Mouse (Mus musculus): ENCODE data around the gene Stradb. TPM values are rescaled to one million over a fixed set of nuclear protein-coding genes. Genes with fewer than 3 reads are reported as not detected.

The Stradb gene
- total RNA-seq (2014; rRNA removed) (33.0 and 42.9 TPM in 2 replicates), polyA plus RNA-seq (2015; fragmentation: Nextera tagmentation; extraction: Ambion mirVana) (85.6 and 95.5 TPM in 2 replicates)

DNA sequence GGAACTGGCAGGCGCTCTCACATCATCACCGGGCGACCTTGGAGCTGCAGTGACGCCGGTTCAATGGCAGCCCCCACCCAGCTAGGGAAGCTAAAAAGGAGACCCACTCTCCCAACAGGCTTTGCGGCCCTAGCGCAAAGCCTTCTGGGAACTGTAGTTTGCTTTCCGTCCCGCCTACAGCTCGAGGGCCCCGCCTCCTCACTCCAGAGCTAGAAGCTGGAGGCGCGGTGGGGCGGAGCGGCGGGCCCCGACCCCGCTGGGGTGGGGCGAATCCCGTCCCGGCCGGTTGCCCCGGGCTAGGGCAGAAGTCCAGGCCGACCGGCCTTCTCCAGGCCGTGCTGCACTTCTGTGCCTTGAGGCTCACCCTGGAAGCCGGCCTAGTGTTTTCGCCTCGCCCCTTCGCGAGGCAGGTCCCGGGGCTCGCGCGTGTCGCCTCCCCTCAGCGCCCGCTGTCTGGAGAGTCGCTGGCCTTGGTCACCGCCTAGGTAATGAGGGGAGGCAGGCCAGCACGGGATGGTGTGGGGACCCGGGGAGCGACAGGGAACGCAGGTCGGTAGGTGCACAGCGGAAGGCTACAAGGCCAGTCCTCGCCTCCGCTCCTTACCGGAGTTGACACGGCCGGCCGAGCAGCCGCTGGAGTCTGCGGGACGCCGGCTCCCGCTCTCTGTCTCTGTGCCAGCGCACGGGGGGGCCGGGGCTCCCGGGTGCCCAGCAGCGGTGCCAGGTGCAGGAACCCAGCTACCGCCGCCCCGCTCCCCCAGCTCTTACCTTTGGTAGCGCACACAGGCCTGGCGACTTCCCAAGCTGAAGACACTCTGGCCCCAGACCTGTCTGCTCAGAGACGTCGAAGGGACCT lies at the start of gene Stradb, which contains the start of gene Trak2:
Gene Stradb, plus strand, starts transcription at position 157 of the 856 bp plus-strand sequence.
Gene Trak2, minus strand, starts transcription at position 65 of the 856 bp plus-strand sequence.
- no peaks in the 10 kb centered on the region for H3K9me3 ChIP-seq (ENCODE audit: low read length)
- ATAC-seq, result peak; percentile 98
- H3K4me1 ChIP-seq (ENCODE audit: insufficient read depth, low read length), result peaks cover 19% of the 10 kb centered on the region; the same call in 1 of the 2 replicates
- H3K27ac ChIP-seq, result peak within 1 kb of the TSS; percentile 88
- H3K36me3 ChIP-seq (ENCODE audit: insufficient read depth, low read length), result no peaks in the 10 kb centered on the region
- H3K27me3 ChIP-seq (ENCODE audit: insufficient read depth, low read length), result no peaks in the 10 kb centered on the region
- peak within 1 kb of the TSS; percentile 74 for H3K4me2 ChIP-seq (ENCODE audit: low read depth, low read length)
- peak; percentile 98 for DNase-seq (ENCODE audit: low spot score)
- peak within 1 kb of the TSS; percentile 97 for H3K9ac ChIP-seq (replicated peaks; ENCODE audit: low read length)
- WGBS, result under 1% methylated on average over 68 of the region's 69 CpGs
- no peak for TF ChIP-seq CTCF (IDR thresholded peaks at IDR 0.05; ENCODE audit: low read depth)
- peak within 1 kb of the TSS; percentile 96 for H3K4me3 ChIP-seq (ENCODE audit: low read length)

DNA sequence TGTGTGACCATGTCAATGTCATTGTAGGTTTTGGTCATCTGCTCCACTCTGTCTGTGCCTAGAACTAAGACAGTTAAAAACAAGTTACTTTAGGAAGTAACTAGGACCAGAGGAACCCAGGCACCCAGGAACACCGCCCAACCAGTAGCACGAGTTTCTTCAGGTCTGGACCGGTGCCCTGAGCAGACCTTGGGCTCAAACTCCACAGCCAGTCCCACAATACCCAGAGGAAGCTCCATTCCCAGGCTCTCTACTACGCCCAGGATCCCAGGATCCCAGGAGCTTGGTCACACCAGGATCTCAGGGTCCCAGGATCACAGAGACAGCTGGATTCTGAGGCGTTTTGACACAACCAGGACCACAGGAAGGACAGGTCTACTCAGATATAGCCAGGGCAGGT lies 46.7 kb upstream of the Stradb start:
- H3K4me3 ChIP-seq (ENCODE audit: low read length), result no peak overlapping the region

DNA sequence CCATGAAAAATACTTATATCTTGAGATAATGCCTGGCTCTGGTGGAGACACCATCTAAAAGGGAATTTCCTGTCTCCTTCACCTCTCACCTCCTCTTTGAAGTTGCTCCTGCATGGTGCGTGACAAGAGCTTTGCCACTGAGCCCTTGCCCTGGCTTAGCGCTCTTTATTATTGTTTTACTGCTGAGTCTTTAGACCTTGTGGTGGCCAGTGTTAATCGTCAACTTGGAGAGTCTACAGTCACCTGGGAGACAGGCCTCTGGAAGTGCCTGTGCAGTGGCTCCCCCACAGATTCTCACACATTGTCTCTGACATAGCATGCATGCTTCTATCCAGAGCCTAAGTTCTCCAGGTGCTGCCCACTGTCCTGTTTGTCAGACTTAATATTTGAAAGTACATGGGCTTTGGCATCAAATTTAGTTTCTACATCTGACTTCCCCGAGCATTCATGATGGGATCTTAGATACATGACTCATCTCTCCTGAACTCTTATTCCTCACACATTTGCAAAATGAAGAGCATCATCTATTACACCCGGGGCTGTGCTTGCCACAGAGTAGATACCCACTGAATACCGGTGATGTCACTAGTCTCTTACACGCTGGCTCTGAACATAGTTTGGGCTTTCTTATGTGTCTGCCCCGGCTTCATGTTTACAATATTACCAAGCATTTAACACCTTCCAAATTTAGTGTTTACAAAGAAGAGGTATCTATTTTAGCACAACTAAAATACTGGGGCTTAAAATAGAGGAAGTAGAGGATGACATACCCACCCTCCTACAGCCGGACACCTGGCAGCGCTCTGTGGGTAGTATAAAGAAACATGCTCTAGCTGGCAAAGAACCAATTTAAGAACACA lies 36.3 kb upstream of the Stradb start:
- H3K27ac ChIP-seq, result no peak overlapping the region
- WGBS, result 92% methylated on average over 10 of the region's 10 CpGs
- ATAC-seq (no peak), DNase-seq (ENCODE audit: low spot score) (no peak)
- no peak overlapping the region for H3K4me2 ChIP-seq (ENCODE audit: low read depth, low read length)
- H3K36me3 ChIP-seq (ENCODE audit: insufficient read depth, low read length), result peaks cover 5% of the 10 kb centered on the region; the same call in 1 of the 2 replicates
- TF ChIP-seq CTCF (IDR thresholded peaks at IDR 0.05; ENCODE audit: low read depth), result no peak
- H3K4me1 ChIP-seq (ENCODE audit: insufficient read depth, low read length), result no peaks in the 10 kb centered on the region
- H3K9ac ChIP-seq (replicated peaks; ENCODE audit: low read length), result no peak overlapping the region
- no peaks in the 10 kb centered on the region for H3K27me3 ChIP-seq (ENCODE audit: insufficient read depth, low read length)
- no peaks in the 10 kb centered on the region for H3K9me3 ChIP-seq (ENCODE audit: low read length)
- H3K4me3 ChIP-seq (ENCODE audit: low read length), result no peak overlapping the region

More for the DNA sequence above, 46.7 kb upstream of the Stradb start:
- peaks cover 5% of the 10 kb centered on the region for H3K36me3 ChIP-seq (ENCODE audit: insufficient read depth, low read length)
- H3K9ac ChIP-seq (replicated peaks; ENCODE audit: low read length), result no peak overlapping the region
- no peak for ATAC-seq
- 95% methylated on average over 5 of the region's 5 CpGs for WGBS
- TF ChIP-seq CTCF (IDR thresholded peaks at IDR 0.05; ENCODE audit: low read depth), result no peak
- no peaks in the 10 kb centered on the region for H3K27me3 ChIP-seq (ENCODE audit: insufficient read depth, low read length)
- no peak overlapping the region for H3K4me2 ChIP-seq (ENCODE audit: low read depth, low read length)
- H3K9me3 ChIP-seq (ENCODE audit: low read length), result no peaks in the 10 kb centered on the region
- no peaks in the 10 kb centered on the region for H3K4me1 ChIP-seq (ENCODE audit: insufficient read depth, low read length)
- H3K27ac ChIP-seq, result no peak overlapping the region
- DNase-seq (ENCODE audit: low spot score), result no peak

DNA sequence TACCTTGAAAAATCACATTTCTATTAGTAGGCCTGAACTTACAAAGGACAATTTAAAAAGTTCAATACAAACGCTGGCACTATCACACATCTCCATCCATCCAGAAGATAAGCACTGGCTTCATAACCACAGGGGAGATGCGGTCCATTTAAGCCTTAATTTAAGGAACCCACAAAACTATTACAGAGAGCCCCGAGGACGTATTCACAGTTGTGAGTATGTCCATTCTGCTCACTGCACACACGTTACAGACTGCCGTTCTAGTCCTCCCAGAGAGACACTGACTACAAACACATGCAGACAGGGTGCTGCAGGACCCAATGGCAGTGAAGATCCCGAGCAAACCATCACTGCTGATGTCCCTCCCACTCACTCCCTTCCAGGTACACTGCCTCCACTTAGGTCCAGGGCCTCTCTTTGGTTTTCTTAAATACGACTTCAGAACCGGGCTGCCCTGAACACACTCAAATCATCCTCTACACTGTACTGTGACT lies 35.7 kb upstream of the Stradb start:
- DNase-seq (ENCODE audit: low spot score) (no peak), ATAC-seq (no peak)
- WGBS, result 88% methylated on average over 9 of the region's 9 CpGs
- Histone ChIP-seq H3K27me3 (ENCODE audit: insufficient read depth, low read length) (no peaks in the 10 kb centered on the region), H3K27ac (no peak overlapping the region), H3K36me3 (ENCODE audit: insufficient read depth, low read length) (peaks cover 5% of the 10 kb centered on the region; the same call in 1 of the 2 replicates), H3K9me3 (ENCODE audit: low read length) (no peaks in the 10 kb centered on the region), H3K4me3 (ENCODE audit: low read length) (no peak overlapping the region), H3K4me2 (ENCODE audit: low read depth, low read length) (no peak overlapping the region), H3K9ac (replicated peaks; ENCODE audit: low read length) (no peak overlapping the region), H3K4me1 (ENCODE audit: insufficient read depth, low read length) (no peaks in the 10 kb centered on the region)
- no peak for TF ChIP-seq CTCF (IDR thresholded peaks at IDR 0.05; ENCODE audit: low read depth)

DNA sequence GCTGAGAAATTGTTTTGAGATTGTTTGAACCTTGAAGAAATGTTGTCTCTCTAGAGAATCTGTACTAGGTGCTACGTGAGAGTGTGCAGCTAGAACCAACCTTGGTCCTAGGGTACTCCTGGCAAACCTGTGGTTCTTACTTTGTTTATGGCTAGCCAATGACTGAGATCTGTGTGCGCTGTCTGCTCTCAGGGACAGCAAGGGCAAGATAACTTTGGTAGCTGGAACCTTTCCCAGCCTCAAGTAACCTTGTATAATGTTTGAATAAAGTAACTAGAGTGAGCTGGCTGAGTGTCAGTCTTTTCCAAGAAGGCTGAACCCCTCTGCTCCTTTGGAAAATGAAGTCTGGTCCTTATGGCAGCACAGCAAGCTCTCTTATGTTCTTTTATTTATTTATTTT lies 27.8 kb upstream of the Stradb start:
- peaks cover 11% of the 10 kb centered on the region; the same call in 1 of the 2 replicates for H3K36me3 ChIP-seq (ENCODE audit: insufficient read depth, low read length)
- H3K9ac ChIP-seq (replicated peaks; ENCODE audit: low read length), result no peak overlapping the region
- no peaks in the 10 kb centered on the region for H3K9me3 ChIP-seq (ENCODE audit: low read length)
- H3K4me2 ChIP-seq (ENCODE audit: low read depth, low read length), result no peak overlapping the region
- no peak for DNase-seq (ENCODE audit: low spot score)
- H3K27me3 ChIP-seq (ENCODE audit: insufficient read depth, low read length), result no peaks in the 10 kb centered on the region
- TF ChIP-seq CTCF (IDR thresholded peaks at IDR 0.05; ENCODE audit: low read depth), result no peak
- no peak overlapping the region for H3K4me3 ChIP-seq (ENCODE audit: low read length)
- no peaks in the 10 kb centered on the region for H3K4me1 ChIP-seq (ENCODE audit: insufficient read depth, low read length)
- ATAC-seq, result no peak
- no peak overlapping the region for H3K27ac ChIP-seq
- WGBS, result 94% methylated on average over 2 of the region's 2 CpGs

DNA sequence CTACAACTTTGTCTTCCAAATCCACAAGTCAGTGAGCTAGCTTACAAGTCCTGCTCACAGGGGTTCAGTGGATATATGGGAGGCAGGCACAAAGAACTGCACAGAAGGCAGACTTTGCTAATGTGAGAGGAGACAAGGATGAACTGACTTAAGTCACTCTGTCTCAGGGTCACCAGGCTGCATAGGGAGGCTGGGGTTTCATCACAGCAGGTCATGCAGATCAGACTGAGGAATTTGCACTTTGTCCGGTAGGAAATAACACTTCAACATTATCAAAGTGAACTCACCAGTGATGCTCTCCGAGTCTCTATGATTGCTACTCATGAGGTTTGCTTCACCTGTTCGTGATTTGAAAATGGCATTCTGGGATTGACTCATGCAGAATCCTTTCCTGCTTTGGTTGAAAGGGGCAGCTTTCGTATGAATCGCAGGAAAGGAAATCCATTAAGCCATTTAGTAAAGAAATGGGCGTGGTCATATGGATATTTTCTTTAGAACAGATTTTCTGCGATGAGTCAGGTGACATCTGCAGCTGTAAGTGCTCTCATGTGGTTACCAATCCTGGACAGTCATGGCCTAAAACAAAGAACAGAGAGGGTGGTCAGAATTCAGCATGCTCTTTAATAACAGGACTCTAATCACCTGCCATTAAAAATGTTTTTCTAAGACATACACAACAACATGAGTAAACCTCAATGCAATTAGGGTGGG lies 27.2 kb upstream of the Stradb start:
- ATAC-seq, result no peak
- no peak for DNase-seq (ENCODE audit: low spot score)
- WGBS, result 96% methylated on average over 7 of the region's 7 CpGs

More for the DNA sequence above, 27.2 kb upstream of the Stradb start:
- Histone ChIP-seq H3K9ac (replicated peaks; ENCODE audit: low read length) (no peak overlapping the region), H3K36me3 (ENCODE audit: insufficient read depth, low read length) (peaks cover 11% of the 10 kb centered on the region; the same call in 1 of the 2 replicates), H3K27ac (no peak overlapping the region), H3K9me3 (ENCODE audit: low read length) (no peaks in the 10 kb centered on the region), H3K4me2 (ENCODE audit: low read depth, low read length) (no peak overlapping the region), H3K4me1 (ENCODE audit: insufficient read depth, low read length) (no peaks in the 10 kb centered on the region; the same call in 1 of the 2 replicates), H3K27me3 (ENCODE audit: insufficient read depth, low read length) (no peaks in the 10 kb centered on the region), H3K4me3 (ENCODE audit: low read length) (no peak overlapping the region)
- TF ChIP-seq CTCF (IDR thresholded peaks at IDR 0.05; ENCODE audit: low read depth), result no peak

Data from hindbrain, postnatal 0 days (tissue).